Mouse (Mus musculus): Measurements from ENCODE around the gene Lgals3bp. TPM values are rescaled to one million over a fixed set of nuclear protein-coding genes. Genes with fewer than 3 reads are reported as not detected.

The Lgals3bp gene
- total and polyA plus RNA-seq, 3 experiments, result 3.0 to 18.3 TPM; not detected in 1

DNA sequence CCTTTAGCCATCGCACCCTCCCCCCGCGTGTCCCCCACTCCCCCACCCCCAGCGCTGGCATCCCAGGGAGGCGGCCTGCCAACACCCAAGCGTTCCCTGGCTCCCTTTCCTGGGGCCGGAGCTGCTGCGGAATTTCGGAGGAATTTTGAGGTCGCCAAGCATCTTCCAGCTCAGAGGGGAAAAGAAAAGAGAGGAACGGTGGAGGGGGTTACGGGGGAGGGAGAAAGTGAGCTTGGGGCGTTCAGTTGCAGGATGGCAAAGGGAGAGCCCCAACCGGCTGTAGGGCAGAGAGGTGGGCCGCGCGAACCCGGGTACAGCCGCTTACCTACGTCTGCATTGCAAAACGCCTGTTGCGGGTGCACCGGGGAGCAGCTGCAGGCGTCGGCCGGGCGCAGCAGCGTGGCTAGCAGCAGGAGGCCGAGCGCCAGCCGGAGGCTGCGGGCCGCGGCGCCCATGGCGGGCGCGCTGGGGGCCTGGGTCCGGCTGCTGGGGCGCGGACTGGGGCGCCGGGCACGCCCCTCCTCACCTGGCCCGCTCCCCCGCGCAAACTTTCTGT is 47.2 kb downstream of the Lgals3bp start:
- TF ChIP-seq CHD2 (IDR thresholded peaks at IDR 0.05; ENCODE audit: low read length) (no peak), TBP (IDR thresholded peaks at IDR 0.05; ENCODE audit: low read depth, low read length) (no peak), ZNF384 (IDR thresholded peaks at IDR 0.05; ENCODE audit: low read depth, low read length) (no peak), GABPA (IDR thresholded peaks at IDR 0.05; ENCODE audit: low read depth, low read length) (no peak), RAD21 (IDR thresholded peaks at IDR 0.05; ENCODE audit: low read depth, low read length) (no peak), USF1 (IDR thresholded peaks at IDR 0.05; ENCODE audit: low read depth, low read length) (no peak), MAFK (IDR thresholded peaks at IDR 0.05; ENCODE audit: borderline replicate concordance, low read depth, low read length) (no peak), JUND (IDR thresholded peaks at IDR 0.05; ENCODE audit: low read depth, low read length) (no peak), E2F4 (IDR thresholded peaks at IDR 0.05; ENCODE audit: borderline replicate concordance, low read depth, low read length) (no peak), HCFC1 (IDR thresholded peaks at IDR 0.05; ENCODE audit: low read depth, low read length) (no peak), MYC (IDR thresholded peaks at IDR 0.05; ENCODE audit: low read depth, low read length) (no peak), ZMIZ1 (IDR thresholded peaks at IDR 0.05; ENCODE audit: low read depth, low read length) (no peak), BHLHE40 (IDR thresholded peaks at IDR 0.05; ENCODE audit: borderline replicate concordance, low read depth, low read length) (no peak), ZKSCAN1 (IDR thresholded peaks at IDR 0.05; ENCODE audit: low read depth, low read length) (no peak), ETS1 (IDR thresholded peaks at IDR 0.05; ENCODE audit: low read depth, low read length) (no peak), POLR2AphosphoS2 (IDR thresholded peaks at IDR 0.05; ENCODE audit: low read length) (no peak), MXI1 (IDR thresholded peaks at IDR 0.05; ENCODE audit: low read depth, low read length) (no peak)
- Histone ChIP-seq H3K9me3 (replicated peaks; ENCODE audit: insufficient read depth, low read length) (no peaks in the 10 kb centered on the region), H3K4me3 (ENCODE audit: control insufficient read depth in 1 of 2, insufficient read depth in 1 of 2, low read depth in 2 of 2, low read length in 2 of 2) (no peak overlapping the region), H3K36me3 (ENCODE audit: control insufficient read depth in 1 of 2, insufficient read depth in 2 of 2, low read length in 2 of 2) (no peaks in the 10 kb centered on the region), H3K4me1 (ENCODE audit: control insufficient read depth in 1 of 2, insufficient read depth in 2 of 2, low read length in 2 of 2) (no peaks in the 10 kb centered on the region), H3K79me2 (ENCODE audit: control insufficient read depth, insufficient read depth, low read length, poor library complexity) (no peaks in the 10 kb centered on the region), H3K27ac (ENCODE audit: control insufficient read depth, low read depth, low read length) (no peak overlapping the region), H3K9ac (ENCODE audit: control insufficient read depth, low read depth, low read length, poor library complexity, severe bottlenecking) (no peak overlapping the region), H3K27me3 (ENCODE audit: control insufficient read depth in 1 of 2, insufficient read depth in 2 of 2, low read length in 2 of 2) (peaks cover 0 to 2% of the 10 kb centered on the region in 2 experiments; a peak in 3 of 4 replicates)
- DNase-seq (ENCODE audit: low read depth, low spot score), result no peak

DNA sequence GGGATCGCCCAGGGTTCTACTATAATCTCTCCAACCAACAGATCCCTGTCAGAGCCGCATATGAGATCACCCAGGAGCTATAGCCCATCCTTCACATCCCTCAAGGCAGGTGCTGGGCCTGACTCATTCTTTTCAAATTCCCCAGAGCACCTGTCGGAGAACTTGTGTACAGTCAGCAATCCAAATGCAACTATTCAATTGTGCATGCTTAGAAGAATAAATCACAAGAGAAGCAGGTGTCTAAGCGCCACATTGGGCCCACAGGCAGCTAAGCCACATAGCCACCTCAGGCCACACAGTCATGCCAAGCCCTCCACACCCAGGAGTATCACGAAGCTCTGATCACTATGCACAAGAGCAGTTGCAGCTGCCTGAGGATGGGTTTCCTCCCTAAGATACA is 52.4 kb downstream of the Lgals3bp start:
- H3K27me3 ChIP-seq (ENCODE audit: control insufficient read depth in 1 of 2, insufficient read depth in 2 of 2, low read length in 2 of 2), result no peaks in the 10 kb centered on the region; a peak in 2 of 4 replicates
- no peak overlapping the region for H3K4me3 ChIP-seq (ENCODE audit: control insufficient read depth in 1 of 2, insufficient read depth in 1 of 2, low read depth in 2 of 2, low read length in 2 of 2)
- H3K79me2 ChIP-seq (ENCODE audit: control insufficient read depth, insufficient read depth, low read length, poor library complexity), result no peaks in the 10 kb centered on the region
- H3K9me3 ChIP-seq (replicated peaks; ENCODE audit: insufficient read depth, low read length), result no peaks in the 10 kb centered on the region
- DNase-seq (ENCODE audit: low read depth, low spot score), result no peak
- H3K4me1 ChIP-seq (ENCODE audit: control insufficient read depth in 1 of 2, insufficient read depth in 2 of 2, low read length in 2 of 2), result peaks cover 6 to 13% of the 10 kb centered on the region in 2 experiments; a peak in 3 of 4 replicates
- no peak overlapping the region for H3K27ac ChIP-seq (ENCODE audit: control insufficient read depth, low read depth, low read length)
- TF ChIP-seq ZC3H11A (IDR thresholded peaks at IDR 0.05; ENCODE audit: low read depth, low read length) (no peak), MAX (IDR thresholded peaks at IDR 0.05; ENCODE audit: low read length) (no peak), MAFK (IDR thresholded peaks at IDR 0.05; ENCODE audit: borderline replicate concordance, low read depth, low read length) (no peak), TAL1 (IDR thresholded peaks at IDR 0.05; ENCODE audit: low read length) (no peak), E2F4 (IDR thresholded peaks at IDR 0.05; ENCODE audit: borderline replicate concordance, low read depth, low read length) (no peak), EP300 (IDR thresholded peaks at IDR 0.05; ENCODE audit: low read depth in 1 of 2, low read length in 2 of 2) (no peak), ZKSCAN1 (IDR thresholded peaks at IDR 0.05; ENCODE audit: low read depth, low read length) (no peak), POLR2AphosphoS2 (IDR thresholded peaks at IDR 0.05; ENCODE audit: low read length) (no peak)
- peaks cover 0 to 10% of the 10 kb centered on the region in 2 experiments; a peak in 2 of 4 replicates for H3K36me3 ChIP-seq (ENCODE audit: control insufficient read depth in 1 of 2, insufficient read depth in 2 of 2, low read length in 2 of 2)
- H3K9ac ChIP-seq (ENCODE audit: control insufficient read depth, low read depth, low read length, poor library complexity, severe bottlenecking), result no peak overlapping the region

All from MEL (cell line).